Mouse (Mus musculus) WW6 (cell line): ENCODE measurements around the gene Ccnjl.

Experiments
- DNase-seq: peaks from one replicate; pipeline ENCODE4 v3.0.0-alpha.2; 2013; ENCODE audit warnings: low read depth, low spot score

The Ccnjl gene

GRCm38 (mm10) chr11:43520521-43520920 is 8.1 kb upstream of the Ccnjl start:
- DNase-seq, result no peak

- DNase-seq, result no peak
These were observed 404 bp upstream of the Ccnjl start for GRCm38 (mm10) chr11:43528078-43528682.

- DNase-seq, result no peak
These were observed 1.5 kb downstream of the Ccnjl start for GRCm38 (mm10) chr11:43530043-43530442.

- DNase-seq, result no peak
These were observed 3.0 kb downstream of the Ccnjl start for GRCm38 (mm10) chr11:43531619-43532018.

GRCm38 (mm10) chr11:43537074-43537473 is 8.5 kb downstream of the Ccnjl start:
- no peak for DNase-seq

DNA sequence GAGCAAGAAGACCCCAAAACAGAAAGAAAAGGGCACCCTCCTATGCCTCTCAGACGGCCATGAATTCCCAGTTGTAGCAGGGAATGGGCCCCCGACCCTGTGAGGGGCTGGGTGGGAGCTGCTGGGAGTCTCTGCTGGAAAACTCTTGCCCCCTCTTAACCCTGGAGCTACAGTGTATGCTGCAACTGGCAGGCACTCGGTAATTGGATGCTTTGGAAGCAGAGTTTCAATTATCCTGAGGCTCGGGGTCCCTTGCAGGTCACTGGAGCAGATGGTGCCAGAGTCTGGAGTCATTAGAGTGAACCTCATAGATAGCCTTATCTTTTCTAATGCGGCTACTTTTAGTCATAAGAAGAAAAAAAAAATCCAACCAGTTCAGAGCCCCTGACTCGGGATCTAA is 11.3 kb downstream of the Ccnjl start:
- DNase-seq, result no peak

GRCm38 (mm10) chr11:43543711-43544466 is 15.3 kb downstream of the Ccnjl start:
- no peak for DNase-seq

DNA sequence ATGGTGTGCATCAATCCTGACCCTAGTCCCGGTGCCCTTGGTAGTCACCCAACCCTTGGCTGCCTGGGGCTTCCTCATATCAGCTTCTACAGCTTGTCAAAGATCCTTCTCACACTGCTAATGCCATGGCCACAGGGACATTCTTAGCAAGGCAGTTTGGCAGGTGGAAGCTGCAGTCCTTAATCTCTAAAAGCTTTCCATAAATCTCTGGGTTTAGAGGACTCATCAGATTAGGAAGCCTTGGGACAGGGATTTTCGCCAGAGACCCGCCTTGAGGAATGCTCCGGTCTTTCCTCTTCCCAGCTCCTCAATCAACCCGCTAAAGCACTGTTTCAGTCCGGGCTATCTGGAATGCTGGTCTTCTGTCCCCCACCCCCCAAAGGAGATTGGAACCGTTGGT is 16.2 kb downstream of the Ccnjl start:
- DNase-seq, result no peak

DNA sequence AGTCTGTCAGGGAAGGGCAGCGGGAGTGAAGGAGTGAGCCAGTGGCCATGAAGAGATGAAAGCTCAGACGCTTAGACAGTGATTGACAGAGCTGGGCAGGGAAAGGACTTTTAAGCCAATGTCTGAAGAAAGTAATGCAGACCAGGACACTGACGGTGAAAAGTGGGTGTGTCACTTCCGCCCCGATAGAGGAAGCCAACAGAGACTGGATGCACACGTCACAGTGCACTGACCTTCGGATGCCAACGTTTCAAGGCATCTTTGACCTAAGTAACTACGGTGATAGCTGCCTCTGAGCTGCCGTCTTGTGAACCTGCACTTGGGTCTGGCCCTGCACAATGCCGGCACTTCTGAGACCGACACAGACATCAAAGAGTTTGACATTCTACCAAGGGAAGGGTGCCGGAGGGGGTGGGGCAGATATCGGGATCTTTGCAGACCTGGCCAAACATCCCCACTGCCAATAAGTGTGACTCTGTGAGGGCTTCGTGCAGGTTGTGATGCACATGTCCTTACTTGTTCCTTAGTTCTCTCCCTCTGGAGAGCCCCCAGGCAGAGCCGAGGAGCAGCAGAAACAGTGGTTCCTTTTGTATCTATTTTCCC is 17.4 kb downstream of the Ccnjl start:
- no peak for DNase-seq

DNA sequence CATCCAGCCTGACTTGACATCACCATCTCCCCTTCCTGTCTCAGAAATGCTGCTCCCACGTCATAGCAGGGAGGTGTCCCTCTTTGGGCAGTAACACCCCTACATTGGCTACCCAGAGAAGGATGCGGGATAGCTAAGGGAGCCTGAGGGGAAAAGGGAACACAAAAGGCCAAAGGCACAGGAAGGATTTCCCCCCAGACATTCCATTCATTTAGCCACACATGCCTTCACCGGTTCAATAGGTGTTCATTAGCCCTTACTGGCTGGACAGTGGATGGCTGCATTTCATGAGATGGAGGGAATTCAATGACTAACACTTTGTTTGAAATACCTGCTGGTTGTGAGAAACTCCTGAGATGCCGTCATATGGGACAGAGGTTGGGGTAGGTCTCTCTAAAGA is 18.1 kb downstream of the Ccnjl start:
- no peak for DNase-seq

GRCm38 (mm10) chr11:43548148-43548547 is 19.6 kb downstream of the Ccnjl start:
- no peak for DNase-seq

DNA sequence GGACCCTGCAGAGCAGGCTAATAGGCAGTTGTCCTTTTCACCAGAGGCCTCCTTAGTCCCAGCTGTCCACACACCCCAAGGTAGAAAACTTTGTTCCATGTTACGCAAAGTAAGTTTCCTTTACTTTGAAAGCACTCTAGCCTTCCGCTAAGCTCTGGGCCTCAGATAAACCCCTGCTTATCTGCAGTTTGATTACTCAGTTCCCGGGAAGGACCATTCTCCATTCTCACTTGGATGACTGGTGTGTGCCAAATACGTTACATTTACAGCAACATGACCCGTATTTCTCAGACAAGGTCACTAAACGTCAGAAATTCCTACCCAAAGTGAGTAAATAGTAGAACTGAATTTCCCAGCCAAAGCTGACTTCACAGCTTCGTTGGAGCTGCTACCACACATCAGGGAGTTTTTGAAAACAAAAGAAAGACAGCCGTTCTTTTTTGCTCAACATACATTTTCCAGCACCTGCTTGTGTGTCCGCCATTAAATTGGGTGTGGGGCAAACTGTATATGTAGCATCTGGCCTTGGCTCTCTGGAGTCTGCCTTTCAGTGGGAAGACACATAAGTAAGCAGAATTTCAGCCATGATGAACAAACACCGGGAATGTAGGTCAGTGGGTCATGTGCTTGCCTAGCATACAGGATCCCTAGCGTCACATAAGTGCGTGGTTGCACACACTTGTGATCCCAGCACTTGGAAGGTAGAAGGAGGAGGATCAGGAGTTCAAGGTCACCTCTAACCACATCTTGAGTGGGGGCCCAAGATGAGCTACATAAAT is 20.3 kb downstream of the Ccnjl start:
- DNase-seq, result no peak

DNA sequence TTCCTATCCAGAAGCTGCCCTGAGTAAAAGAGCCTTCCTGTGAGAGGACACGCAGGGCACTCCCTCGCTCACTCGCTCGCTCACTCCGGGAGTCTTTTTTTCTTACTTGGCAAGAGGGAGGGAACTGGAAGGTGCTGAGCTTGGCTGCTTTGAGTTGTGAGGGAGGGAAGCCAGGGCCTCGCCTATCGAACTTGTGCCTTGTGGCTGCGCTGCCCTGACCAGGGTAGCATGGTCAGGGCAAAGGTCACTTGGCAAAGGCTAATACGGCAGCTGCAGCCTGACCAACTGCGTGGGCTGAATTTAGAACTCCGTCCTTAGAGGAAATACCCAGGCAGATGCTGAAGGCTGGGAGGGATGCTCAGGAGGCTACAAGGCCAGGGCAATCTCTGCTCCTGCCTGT is 21.1 kb downstream of the Ccnjl start:
- no peak for DNase-seq

GRCm38 (mm10) chr11:43551756-43552155 is 23.2 kb downstream of the Ccnjl start:
- no peak for DNase-seq

DNA sequence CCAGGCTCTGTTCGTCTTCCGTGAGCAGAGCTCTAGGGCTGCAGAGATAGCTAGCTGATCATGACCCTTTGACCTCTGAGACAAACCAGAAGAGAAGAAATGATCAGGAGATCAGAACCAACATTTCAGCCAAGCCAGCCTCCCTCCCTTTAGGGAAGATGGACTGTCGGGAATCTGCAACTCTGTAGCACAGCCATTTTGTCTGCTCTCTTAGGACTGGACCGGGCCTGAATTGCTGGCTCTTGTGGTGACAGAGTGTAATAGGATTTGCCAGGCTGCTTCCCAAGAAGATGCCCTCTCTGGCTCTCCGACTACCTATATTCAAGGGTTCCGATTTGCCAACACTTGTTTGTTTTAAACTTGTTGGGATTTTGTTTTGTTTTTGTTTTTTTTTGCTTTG is 24.1 kb downstream of the Ccnjl start:
- no peak for DNase-seq

GRCm38 (mm10) chr11:43556538-43556937 is 28.0 kb downstream of the Ccnjl start:
- DNase-seq, result no peak

DNA sequence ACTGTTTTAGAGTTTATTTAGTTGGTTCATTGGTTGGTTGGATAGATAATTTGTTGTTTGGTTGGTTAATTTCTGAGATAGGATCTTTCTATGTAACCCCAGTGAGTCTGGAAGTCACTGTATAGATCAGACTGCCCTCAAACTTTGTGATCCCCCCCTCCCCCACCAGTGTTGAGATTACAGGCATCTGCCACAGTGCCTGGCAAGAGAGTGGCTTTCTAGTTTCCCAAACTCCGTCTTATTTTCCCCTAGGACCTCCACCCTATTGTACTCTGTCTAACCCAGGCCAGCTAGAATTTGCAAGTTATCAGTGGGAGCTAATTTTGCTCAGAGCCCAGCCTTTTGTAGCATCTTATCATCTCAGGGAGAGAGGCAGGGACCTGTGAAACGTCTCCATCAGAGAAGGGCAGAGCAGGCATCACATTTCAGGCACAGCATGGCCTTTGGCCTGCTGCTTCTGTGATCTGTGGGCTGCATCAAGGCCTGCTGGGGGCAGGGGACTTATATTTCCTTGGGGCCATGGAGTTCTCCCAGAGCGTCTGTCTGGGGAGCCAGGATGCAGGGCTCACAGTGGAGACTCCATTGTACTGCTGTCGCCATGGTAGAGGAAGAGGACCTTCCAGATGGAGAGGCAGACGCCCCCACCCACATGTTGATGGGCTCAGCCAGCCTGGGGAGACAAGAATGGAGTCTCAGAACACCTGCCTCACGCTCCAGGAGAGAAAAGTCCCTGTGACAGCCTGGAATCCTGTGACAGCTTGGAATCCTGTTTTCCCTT is 31.1 kb downstream of the Ccnjl start:
- no peak for DNase-seq

DNA sequence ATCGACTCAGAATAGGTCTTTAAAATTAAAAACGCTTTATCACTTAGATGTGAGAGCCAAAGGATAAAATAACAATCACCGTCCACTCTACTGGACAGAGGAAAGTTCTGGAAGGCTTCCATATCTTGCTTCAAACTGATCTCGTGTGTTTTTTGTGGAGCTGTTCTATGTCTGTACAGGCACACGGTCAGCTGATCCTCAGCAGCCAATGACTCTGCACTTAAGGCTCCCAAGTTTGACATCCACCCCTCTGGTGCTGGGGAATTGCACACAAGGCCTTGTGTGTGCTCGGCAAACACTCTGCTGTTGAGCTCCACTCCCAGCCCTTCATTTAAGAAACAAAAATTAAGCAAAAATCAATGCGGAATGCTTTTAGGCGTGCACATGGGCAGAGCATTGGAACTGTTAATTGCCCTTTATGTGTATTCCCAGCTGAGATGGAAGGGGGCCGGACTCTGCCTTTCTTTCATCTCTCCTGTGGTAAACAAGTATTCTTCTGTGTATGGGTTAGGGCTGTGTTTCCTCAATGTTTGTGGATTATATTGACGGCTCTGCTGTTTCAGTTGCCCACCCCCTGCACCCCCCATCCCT is 35.2 kb downstream of the Ccnjl start:
- no peak for DNase-seq

DNA sequence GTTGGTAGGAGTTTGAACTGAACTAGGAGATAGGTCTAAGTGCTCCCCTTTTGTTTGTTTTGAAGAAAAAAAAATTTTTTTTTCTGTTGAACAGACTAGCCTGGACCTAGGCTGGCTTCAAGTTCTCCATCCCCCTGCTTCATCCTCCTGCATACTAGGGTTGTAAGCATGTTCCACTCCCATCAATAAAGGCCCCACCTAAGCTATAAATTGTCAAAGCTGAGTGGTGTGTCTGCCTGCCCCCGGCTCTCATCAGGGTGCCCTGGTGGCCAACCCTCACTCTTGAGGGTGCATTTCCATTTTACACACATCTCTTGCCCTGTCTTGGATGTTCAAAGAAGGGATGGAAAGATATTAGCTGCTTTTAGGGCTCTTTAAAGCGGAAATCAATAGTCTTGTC is 36.8 kb downstream of the Ccnjl start:
- no peak for DNase-seq

DNA sequence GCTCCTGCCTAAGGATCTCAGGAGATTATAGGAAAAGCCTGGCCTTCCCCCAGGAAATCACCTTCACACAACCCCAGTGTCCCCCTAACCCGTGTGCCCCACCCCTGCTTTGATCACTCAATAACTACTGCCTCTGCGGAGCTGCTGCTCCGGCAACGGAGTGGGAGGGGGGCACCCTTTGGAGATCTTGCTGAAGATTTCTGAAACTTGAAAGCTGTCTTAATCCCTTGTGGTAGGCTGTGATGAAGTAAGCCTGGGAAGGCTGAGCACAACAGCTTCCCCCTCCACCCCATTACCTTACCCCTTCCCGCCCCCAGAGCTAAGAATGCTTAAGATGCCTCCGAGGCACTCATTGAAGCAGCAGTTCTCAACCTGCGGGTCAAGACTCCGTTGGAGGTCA is 37.3 kb downstream of the Ccnjl start:
- DNase-seq, result no peak

- DNase-seq, result no peak
These were observed 38.1 kb downstream of the Ccnjl start for GRCm38 (mm10) chr11:43566696-43567095.
